Mouse (Mus musculus): ENCODE measurements around the gene Toporsl. TPM values are rescaled to one million over a fixed set of nuclear protein-coding genes. Genes with fewer than 3 reads are reported as not detected.

Toporsl gene
- not detected for total RNA-seq (2021)

- no peak for DNase-seq (ENCODE audit: extremely low spot score in 1 of 2, low spot score in 1 of 2)
Measured at GRCm38 (mm10) chr4:52595927-52596326, at the start of gene Toporsl. Toporsl (plus strand) TSS chr4:52596274.

GRCm38 (mm10) chr4:52557672-52558071 lies 38.4 kb upstream of the Toporsl start:
- DNase-seq (ENCODE audit: extremely low spot score in 1 of 2, low spot score in 1 of 2), result no peak

GRCm38 (mm10) chr4:52558080-52558479 lies 38.0 kb upstream of the Toporsl start:
- no peak for DNase-seq (ENCODE audit: extremely low spot score in 1 of 2, low spot score in 1 of 2)

- DNase-seq (ENCODE audit: extremely low spot score in 1 of 2, low spot score in 1 of 2), result no peak
Measured at GRCm38 (mm10) chr4:52563859-52564258, 32.2 kb upstream of the Toporsl start.

- no peak for DNase-seq (ENCODE audit: extremely low spot score in 1 of 2, low spot score in 1 of 2)
Measured at GRCm38 (mm10) chr4:52586194-52586734, 9.8 kb upstream of the Toporsl start.

GRCm38 (mm10) chr4:52593821-52594356 lies 2.2 kb upstream of the Toporsl start:
- no peak for DNase-seq (ENCODE audit: extremely low spot score in 1 of 2, low spot score in 1 of 2)

GRCm38 (mm10) chr4:52594632-52595031 lies 1.4 kb upstream of the Toporsl start:
- DNase-seq (ENCODE audit: extremely low spot score in 1 of 2, low spot score in 1 of 2), result no peak

GRCm38 (mm10) chr4:52598180-52598881 lies 2.3 kb downstream of the Toporsl start:
- no peak for DNase-seq (ENCODE audit: extremely low spot score in 1 of 2, low spot score in 1 of 2)

GRCm38 (mm10) chr4:52606923-52607322 lies 10.8 kb downstream of the Toporsl start:
- no peak for DNase-seq (ENCODE audit: extremely low spot score in 1 of 2, low spot score in 1 of 2)

- no peak for DNase-seq (ENCODE audit: extremely low spot score in 1 of 2, low spot score in 1 of 2)
Measured at GRCm38 (mm10) chr4:52634986-52635385, 38.9 kb downstream of the Toporsl start.

- no peak for DNase-seq (ENCODE audit: extremely low spot score in 1 of 2, low spot score in 1 of 2)
Measured at GRCm38 (mm10) chr4:52647791-52648190, 51.7 kb downstream of the Toporsl start.

GRCm38 (mm10) chr4:52659701-52660100 lies 63.6 kb downstream of the Toporsl start:
- DNase-seq (ENCODE audit: extremely low spot score in 1 of 2, low spot score in 1 of 2), result no peak

GRCm38 (mm10) chr4:52660701-52661117 lies 64.6 kb downstream of the Toporsl start:
- DNase-seq (ENCODE audit: extremely low spot score in 1 of 2, low spot score in 1 of 2), result no peak

GRCm38 (mm10) chr4:52661311-52661710 lies 65.2 kb downstream of the Toporsl start:
- DNase-seq (ENCODE audit: extremely low spot score in 1 of 2, low spot score in 1 of 2), result no peak

Other genes starting within 250 kb of the Toporsl start
- 10 to 100 TPM in 1 of 2 experiments, 1 to 10 TPM in 1; 9.8 to 11.0 TPM for gene Smc2, start 157.0 kb upstream of the Toporsl start, total RNA-seq (2021)
- gene Vma21-ps, start 99.0 kb upstream of the Toporsl start, total RNA-seq (2021), result not detected
- gene Olfr275, start 218.3 kb downstream of the Toporsl start, total RNA-seq (2021), result not detected